Mouse (Mus musculus) kidney, postnatal 14 days (tissue): ENCODE measurements around the gene Gm21293.
"Not testable (repeated sequence)": the region's sequence is repeated elsewhere in the genome, so short reads cannot be mapped to it uniquely, and the experiment has no call there.

ENCODE experiments used
- DNase-seq: peaks from one replicate; pipeline ENCODE4 v3.0.0; 2022; ENCODE audit warnings: mixed read lengths

The Gm21293 gene

GRCm38 (mm10) chr10:104142687-104143086, at the start of gene Gm21293:
TSS of gene Gm21293 (plus strand) at chr10:104142987.
- not testable (repeated sequence) for DNase-seq

GRCm38 (mm10) chr10:104110044-104110443, 32.7 kb upstream of the Gm21293 start:
- DNase-seq: no peak

DNA sequence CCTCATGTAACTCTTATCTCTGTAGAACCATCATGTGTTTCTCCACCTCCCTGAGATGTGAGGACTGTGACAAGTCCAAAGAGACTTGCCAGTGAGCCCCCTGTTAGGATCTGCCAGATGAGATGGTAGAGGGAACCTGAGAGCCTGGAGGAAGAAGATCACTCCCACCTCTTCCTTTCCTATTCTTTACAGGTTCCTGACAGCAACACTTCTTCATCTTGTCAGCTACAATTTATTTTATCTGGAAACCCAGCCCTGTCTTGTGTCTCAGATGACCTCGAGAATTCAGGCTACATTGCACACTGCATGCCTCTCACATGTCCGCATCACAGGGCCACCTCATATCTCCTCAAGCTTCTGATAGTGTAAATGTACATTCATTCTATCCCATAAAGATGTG, 24.5 kb upstream of the Gm21293 start:
- DNase-seq: no peak

DNA sequence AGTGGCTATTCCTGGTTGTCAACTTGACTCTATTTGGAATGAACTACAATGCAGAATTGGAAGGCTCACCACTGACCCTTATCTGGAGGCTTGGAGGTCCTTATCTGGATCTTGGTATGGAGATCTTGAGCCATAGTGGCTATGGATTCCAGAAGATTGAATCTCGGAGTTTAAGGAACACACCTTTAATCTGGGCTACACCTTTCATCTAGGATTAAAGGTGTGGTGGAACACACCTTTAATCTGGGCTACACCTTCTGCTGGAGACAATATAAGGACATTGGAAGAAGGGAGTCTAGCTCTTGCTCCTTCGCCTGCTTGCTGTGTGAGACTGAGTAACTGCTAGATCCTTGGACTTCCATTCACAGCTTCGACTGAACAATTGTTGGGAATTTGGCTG, 8.4 kb downstream of the Gm21293 start, which contains the start of gene Gm6763:
Gene Gm6763, plus strand, starts transcription at position 301 of the 400 bp plus-strand sequence.
- DNase-seq: not testable (repeated sequence)

GRCm38 (mm10) chr10:104159706-104160105, 16.9 kb downstream of the Gm21293 start, which contains the start of gene Gm8764:
TSS of gene Gm8764 (plus strand) at chr10:104160006.
- not testable (repeated sequence) for DNase-seq

DNA sequence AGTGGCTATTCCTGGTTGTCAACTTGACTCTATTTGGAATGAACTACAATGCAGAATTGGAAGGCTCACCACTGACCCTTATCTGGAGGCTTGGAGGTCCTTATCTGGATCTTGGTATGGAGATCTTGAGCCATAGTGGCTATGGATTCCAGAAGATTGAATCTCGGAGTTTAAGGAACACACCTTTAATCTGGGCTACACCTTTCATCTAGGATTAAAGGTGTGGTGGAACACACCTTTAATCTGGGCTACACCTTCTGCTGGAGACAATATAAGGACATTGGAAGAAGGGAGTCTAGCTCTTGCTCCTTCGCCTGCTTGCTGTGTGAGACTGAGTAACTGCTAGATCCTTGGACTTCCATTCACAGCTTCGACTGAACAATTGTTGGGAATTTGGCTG, 25.4 kb downstream of the Gm21293 start, which contains the start of gene Gm21304:
Gene Gm21304, plus strand, starts transcription at position 301 of the 400 bp plus-strand sequence.
- not testable (repeated sequence) for DNase-seq

DNA sequence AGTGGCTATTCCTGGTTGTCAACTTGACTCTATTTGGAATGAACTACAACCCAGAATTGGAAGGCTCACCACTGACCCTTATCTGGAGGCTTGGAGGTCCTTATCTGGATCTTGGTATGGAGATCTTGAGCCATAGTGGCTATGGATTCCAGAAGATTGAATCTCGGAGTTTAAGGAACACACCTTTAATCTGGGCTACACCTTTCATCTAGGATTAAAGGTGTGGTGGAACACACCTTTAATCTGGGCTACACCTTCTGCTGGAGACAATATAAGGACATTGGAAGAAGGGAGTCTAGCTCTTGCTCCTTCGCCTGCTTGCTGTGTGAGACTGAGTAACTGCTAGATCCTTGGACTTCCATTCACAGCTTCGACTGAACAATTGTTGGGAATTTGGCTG, 33.9 kb downstream of the Gm21293 start, which contains the start of gene Gm21312:
Gene Gm21312, plus strand, starts transcription at position 301 of the 400 bp plus-strand sequence.
- DNase-seq: not testable (repeated sequence)

DNA sequence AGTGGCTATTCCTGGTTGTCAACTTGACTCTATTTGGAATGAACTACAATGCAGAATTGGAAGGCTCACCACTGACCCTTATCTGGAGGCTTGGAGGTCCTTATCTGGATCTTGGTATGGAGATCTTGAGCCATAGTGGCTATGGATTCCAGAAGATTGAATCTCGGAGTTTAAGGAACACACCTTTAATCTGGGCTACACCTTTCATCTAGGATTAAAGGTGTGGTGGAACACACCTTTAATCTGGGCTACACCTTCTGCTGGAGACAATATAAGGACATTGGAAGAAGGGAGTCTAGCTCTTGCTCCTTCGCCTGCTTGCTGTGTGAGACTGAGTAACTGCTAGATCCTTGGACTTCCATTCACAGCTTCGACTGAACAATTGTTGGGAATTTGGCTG, 42.4 kb downstream of the Gm21293 start, which contains the start of gene Gm20765:
Gene Gm20765, plus strand, starts transcription at position 301 of the 400 bp plus-strand sequence.
- not testable (repeated sequence) for DNase-seq

- DNase-seq: not testable (repeated sequence)
These were observed 51.0 kb downstream of the Gm21293 start, which contains the start of gene Gm4340 for GRCm38 (mm10) chr10:104193742-104194141. TSS of gene Gm4340 (plus strand) at chr10:104194042.
